Mouse (Mus musculus) forebrain, embryonic 16.5 days (tissue): ENCODE measurements around the gene Ddrgk1. TPM values are rescaled to one million over a fixed set of nuclear protein-coding genes. Genes with fewer than 3 reads are reported as not detected.

Source experiments
- ATAC-seq: fragments of 200-750 bp; cut with Nextera tagmentation; 2 replicates; pipeline ENCODE4 v1.8.0; 2017; ENCODE audit warnings: mild to moderate bottlenecking, moderate library complexity
- H3K27ac ChIP-seq: fragments of 300-500 bp; sonication (generic); 2 replicates; pipeline ENCODE4 v1.5.1; 2014; ENCODE audit warnings: low read length, control low read depth
- H3K27me3 ChIP-seq: fragments of 300-500 bp; sonication (generic); replicated peaks from 2 replicates; pipeline ENCODE4 v1.6.1; 2014; ENCODE audit warnings: low read length; ENCODE audit not compliant: control insufficient read depth, insufficient read depth
- H3K36me3 ChIP-seq: fragments of 300-500 bp; sonication (generic); 2 replicates; pipeline ENCODE4 v1.6.1; 2014; ENCODE audit not compliant: control insufficient read depth, insufficient read depth
- H3K4me1 ChIP-seq: fragments of 300-500 bp; sonication (generic); replicated peaks from 2 replicates; pipeline ENCODE4 v1.6.1; 2014; ENCODE audit warnings: low read length; ENCODE audit not compliant: control insufficient read depth, insufficient read depth
- H3K4me2 ChIP-seq: fragments of 300-500 bp; sonication (generic); 2 replicates; pipeline ENCODE4 v1.6.1; 2014; ENCODE audit warnings: mild to moderate bottlenecking, low read length, control low read depth
- H3K4me3 ChIP-seq: fragments of 300-500 bp; sonication (generic); replicated peaks from 2 replicates; pipeline ENCODE4 v1.5.1; 2014; ENCODE audit warnings: mild to moderate bottlenecking, low read length, control low read depth
- H3K9ac ChIP-seq: fragments of 300-500 bp; sonication (generic); replicated peaks from 2 replicates; pipeline ENCODE4 v1.6.1; 2014; ENCODE audit warnings: low read depth, low read length, control low read depth
- H3K9me3 ChIP-seq: fragments of 300-500 bp; sonication (generic); 2 replicates; pipeline ENCODE4 v1.6.1; 2016; ENCODE audit warnings: low read length; ENCODE audit not compliant: control insufficient read depth
- WGBS: fragments of 180-500 bp; shearing (Covaris S2); extraction: QIAGEN DNeasy Blood & Tissue Kit; methylation state at CpG from one replicate; pipeline ENCODE4 v1.1.7; 2014; 5-methylcytosine and 5-hydroxymethylcytosine counted together
- polyA plus RNA-seq: library from polyadenylated mRNA; unstranded; fragments of >200 nt; fragmentation: Nextera tagmentation; extraction: Ambion mirVana; gene quantifications from 2 replicates; pipeline ENCODE4 v1.2.1, GENCODE M21; 2015

Ddrgk1 gene
- polyA plus RNA-seq, 1 experiment from 2014 or later, result 62.3 TPM

- ATAC-seq, result no peak
- whole genome bisulfite sequencing, result 72% methylated on average over 6 of the region's 6 CpGs
- Histone ChIP-seq H3K36me3 (no peaks in the 10 kb centered on the region), H3K27me3 (peaks cover 5% of the 10 kb centered on the region), H3K27ac (no peak overlapping the region), H3K9me3 (no peaks in the 10 kb centered on the region), H3K9ac (no peak overlapping the region; the same call in 1 of the 2 replicates), H3K4me3 (peak overlapping the region; percentile 82), H3K4me2 (peak overlapping the region; percentile 85), H3K4me1 (peaks cover 14% of the 10 kb centered on the region)
These were observed 23.0 kb downstream of the Ddrgk1 start for GRCm38 (mm10) chr2:130641351-130642025.

GRCm38 (mm10) chr2:130639276-130639675, 25.2 kb downstream of the Ddrgk1 start:
- H3K27me3 ChIP-seq, result peaks cover 21% of the 10 kb centered on the region

GRCm38 (mm10) chr2:130638101-130638611, 26.3 kb downstream of the Ddrgk1 start:
- H3K4me2 ChIP-seq, result no peak overlapping the region
- no peak for ATAC-seq
- peaks cover 25% of the 10 kb centered on the region for H3K27me3 ChIP-seq
- no peak overlapping the region for H3K27ac ChIP-seq
- H3K9ac ChIP-seq, result no peak overlapping the region
- H3K4me3 ChIP-seq, result no peak overlapping the region
- no peaks in the 10 kb centered on the region for H3K9me3 ChIP-seq
- H3K4me1 ChIP-seq, result peaks cover 25% of the 10 kb centered on the region
- no peaks in the 10 kb centered on the region; the same call in 1 of the 2 replicates for H3K36me3 ChIP-seq
- 33% methylated on average over 16 of the region's 16 CpGs for WGBS

More at GRCm38 (mm10) chr2:130639276-130639675, 25.2 kb downstream of the Ddrgk1 start:
- 83% methylated on average over 6 of the region's 6 CpGs for WGBS
- no peak overlapping the region for H3K4me3 ChIP-seq
- no peaks in the 10 kb centered on the region; the same call in 1 of the 2 replicates for H3K36me3 ChIP-seq
- H3K4me2 ChIP-seq, result no peak overlapping the region
- no peak overlapping the region for H3K9ac ChIP-seq
- peaks cover 23% of the 10 kb centered on the region for H3K4me1 ChIP-seq
- H3K27ac ChIP-seq, result no peak overlapping the region
- H3K9me3 ChIP-seq, result no peaks in the 10 kb centered on the region
- no peak for ATAC-seq

- Histone ChIP-seq H3K4me2 (no peak overlapping the region), H3K4me1 (peaks cover 11% of the 10 kb centered on the region), H3K9me3 (no peaks in the 10 kb centered on the region), H3K9ac (no peak overlapping the region), H3K27me3 (peaks cover 25% of the 10 kb centered on the region), H3K4me3 (no peak overlapping the region), H3K27ac (no peak overlapping the region), H3K36me3 (no peaks in the 10 kb centered on the region; the same call in 1 of the 2 replicates)
- peak; percentile 27; the same call in 1 of the 2 replicates for ATAC-seq
- WGBS, result 31% methylated on average over 21 of the region's 21 CpGs
These were observed 28.6 kb downstream of the Ddrgk1 start for GRCm38 (mm10) chr2:130635847-130636246.

- Histone ChIP-seq H3K4me2 (peak overlapping the region; percentile 52), H3K36me3 (no peaks in the 10 kb centered on the region; the same call in 1 of the 2 replicates), H3K4me1 (peaks cover 11% of the 10 kb centered on the region), H3K4me3 (peak overlapping the region; percentile 26), H3K9me3 (no peaks in the 10 kb centered on the region), H3K27me3 (peaks cover 25% of the 10 kb centered on the region), H3K27ac (no peak overlapping the region), H3K9ac (peak overlapping the region; percentile 54)
- WGBS, result 6% methylated on average over 36 of the region's 38 CpGs
- ATAC-seq, result peak; percentile 18
These were observed 29.6 kb downstream of the Ddrgk1 start for GRCm38 (mm10) chr2:130634739-130635411.

GRCm38 (mm10) chr2:130634006-130634738, 30.3 kb downstream of the Ddrgk1 start:
- H3K27ac ChIP-seq, result no peak overlapping the region
- H3K9me3 ChIP-seq, result no peaks in the 10 kb centered on the region
- H3K9ac ChIP-seq, result peak overlapping the region; percentile 54
- H3K4me1 ChIP-seq, result peaks cover 11% of the 10 kb centered on the region
- ATAC-seq, result 0 out of 2 replicates have a peak, but pooled peaks have one; percentile 21
- H3K36me3 ChIP-seq, result no peaks in the 10 kb centered on the region; the same call in 1 of the 2 replicates
- WGBS, result 12% methylated on average over 14 of the region's 14 CpGs
- H3K27me3 ChIP-seq, result peaks cover 25% of the 10 kb centered on the region
- H3K4me2 ChIP-seq, result peak overlapping the region; percentile 52
- no peak overlapping the region for H3K4me3 ChIP-seq

- no peak for ATAC-seq
- H3K4me3 ChIP-seq, result no peak overlapping the region
- 43% methylated on average over 5 of the region's 5 CpGs for WGBS
- H3K4me2 ChIP-seq, result no peak overlapping the region
- H3K4me1 ChIP-seq, result peaks cover 21% of the 10 kb centered on the region
- no peak overlapping the region for H3K9ac ChIP-seq
- H3K36me3 ChIP-seq, result no peaks in the 10 kb centered on the region; the same call in 1 of the 2 replicates
- H3K27ac ChIP-seq, result no peak overlapping the region
- H3K9me3 ChIP-seq, result no peaks in the 10 kb centered on the region
- H3K27me3 ChIP-seq, result peaks cover 25% of the 10 kb centered on the region
These were observed 31.4 kb downstream of the Ddrgk1 start for GRCm38 (mm10) chr2:130632887-130633675.

GRCm38 (mm10) chr2:130632416-130632815, 32.0 kb downstream of the Ddrgk1 start:
- Histone ChIP-seq H3K9ac (no peak overlapping the region), H3K4me3 (no peak overlapping the region), H3K27me3 (peaks cover 25% of the 10 kb centered on the region), H3K27ac (no peak overlapping the region), H3K36me3 (peaks cover under 1% of the 10 kb centered on the region; the same call in 1 of the 2 replicates), H3K4me2 (no peak overlapping the region), H3K4me1 (peaks cover 22% of the 10 kb centered on the region), H3K9me3 (no peaks in the 10 kb centered on the region)
- no peak for ATAC-seq
- 28% methylated on average over 1 of the region's 1 CpGs for WGBS
